Comparison of ENCODE assay signal across 26 mouse cellular contexts in genomic region chr11:119250998-119251397, GRCm38 (mm10). TPM values are rescaled to one million over a fixed set of nuclear protein-coding genes. Genes with fewer than 3 reads are reported as not detected.
A peak's percentile ranks its signal among the peaks of the same experiment; 100 is the strongest.
DNase-seq lines count a peak whose midpoint lies in the region; ATAC-seq and TF ChIP-seq lines count a peak whose summit lies in the region.
"Had no signal": no experiment of that assay in that cellular context is flagged by ENCODE, and none has a peak within 500 bp of the region (broad histone marks: within the 10 kb centered on the region; RNA-seq: fewer than 3 reads in every experiment).

No protein-coding gene starts in this region.

- H3K4me1 ChIP-seq in lung, postnatal 0 days (ENCODE audit: insufficient read depth, low read depth, low read length), result 0 out of 2 replicates have a peak, but pooled peaks cover 2% of the 10 kb centered on the region
- peaks cover 25% of the 10 kb centered on the region for H3K4me1 ChIP-seq in thymus, adult 2 months (replicated peaks; ENCODE audit: control insufficient read depth, insufficient read depth, low read length)

- no peak for TF ChIP-seq CTCF in lung, postnatal 0 days (IDR thresholded peaks at IDR 0.05)
- no peak for TF ChIP-seq CTCF in thymus, adult 2 months (IDR thresholded peaks at IDR 0.05; ENCODE audit: borderline replicate concordance, control insufficient read depth, extremely low read depth, insufficient read depth, low read length, poor library complexity)

- DNase-seq in embryo, embryonic 10 days (ENCODE audit: low spot score), result peak; percentile 31
- DNase-seq in embryo, embryonic 9.5 days (ENCODE audit: extremely low spot score), result no peak
- peak; percentile 51 for DNase-seq in lung, postnatal 10 days
- no peak for DNase-seq in lung, postnatal 0 days (ENCODE audit: low spot score)
- peak; percentile 61 for DNase-seq in thymus, postnatal 14 days
- no peak for DNase-seq in thymus, adult 2 months
- peak; percentile 40 for DNase-seq in neural tube, embryonic 10.5 days (ENCODE audit: extremely low spot score, low spot score)
- DNase-seq in right cerebral cortex, postnatal 14 days, result no peak
- DNase-seq: adrenal gland, postnatal 10 days; cerebellum, adult 8-10 months; forebrain, postnatal 0 days; heart, adult 2 months; kidney, adult 8-10 months; kidney, postnatal 14 days; midbrain, embryonic 14.5 days had no signal

- no peak overlapping the region for H3K27ac ChIP-seq in lung, postnatal 0 days (ENCODE audit: low read length)
- H3K27ac ChIP-seq in thymus, adult 2 months (ENCODE audit: control insufficient read depth, insufficient read depth, low read length), result no peak overlapping the region
- H3K27ac ChIP-seq: heart, adult 2 months; layer of hippocampus, adult 2 months; limb, embryonic 13.5 days; macrophage; neural tube, embryonic 13.5 days had no signal

- no peak overlapping the region for H3K4me2 ChIP-seq in lung, postnatal 0 days (replicated peaks; ENCODE audit: low read depth, low read length)
- H3K4me2 ChIP-seq: heart, embryonic 12.5 days; limb, embryonic 13.5 days; liver, embryonic 11.5 days had no signal

- 45% methylated on average over 17 of the region's 17 CpGs for WGBS in lung, postnatal 0 days
- WGBS in thymus, adult 2 months, result 86% methylated on average over 17 of the region's 17 CpGs

- H3K9ac ChIP-seq in lung, postnatal 0 days (replicated peaks; ENCODE audit: low read depth), result no peak overlapping the region
- H3K9ac ChIP-seq: forebrain, postnatal 0 days; heart, embryonic 12.5 days; limb, embryonic 13.5 days had no signal

- TF ChIP-seq EP300 in lung, postnatal 0 days (IDR thresholded peaks at IDR 0.05), result no peak

- no peak for ATAC-seq in lung, postnatal 0 days
- ATAC-seq: forebrain, postnatal 0 days; intestine, embryonic 16.5 days had no signal

- H3K9me3 ChIP-seq in lung, postnatal 0 days (ENCODE audit: low read length), result no peaks in the 10 kb centered on the region
- H3K9me3 ChIP-seq: G1E; heart, embryonic 12.5 days; limb, embryonic 13.5 days; neural tube, embryonic 13.5 days had no signal

- no peak overlapping the region for H3K4me3 ChIP-seq in lung, postnatal 0 days (ENCODE audit: low read depth, low read length)
- no peak overlapping the region for H3K4me3 ChIP-seq in thymus, adult 2 months (ENCODE audit: control insufficient read depth, insufficient read depth, low read length)
- H3K4me3 ChIP-seq: erythroblast, embryonic 14.5 days; heart, adult 2 months; heart, embryonic 12.5 days; layer of hippocampus, adult 2 months; limb, embryonic 13.5 days; myocyte; neural tube, embryonic 13.5 days had no signal

- H3K36me3 ChIP-seq in lung, postnatal 0 days (ENCODE audit: insufficient read depth, low read length), result no peaks in the 10 kb centered on the region
- no peaks in the 10 kb centered on the region for H3K36me3 ChIP-seq in thymus, adult 2 months (ENCODE audit: control insufficient read depth, insufficient read depth, low read length)
- H3K36me3 ChIP-seq: G1E; heart, embryonic 12.5 days; limb, embryonic 13.5 days had no signal

- no peaks in the 10 kb centered on the region for H3K27me3 ChIP-seq in lung, postnatal 0 days (replicated peaks; ENCODE audit: insufficient read depth, low read length)
- H3K27me3 ChIP-seq in thymus, adult 2 months (ENCODE audit: control insufficient read depth, insufficient read depth, low read length), result no peaks in the 10 kb centered on the region
- H3K27me3 ChIP-seq: neural tube, embryonic 13.5 days had no signal

- TF ChIP-seq POLR2A in thymus, adult 2 months (IDR thresholded peaks at IDR 0.05; ENCODE audit: control insufficient read depth, extremely low read depth, insufficient read depth, low read length, poor library complexity), result no peak

RNA-seq across cellular contexts. Expression of gene Gaa, which starts 16.7 kb away (rescaled TPM):
- 39.1 and 45.1 TPM in 2 replicates for polyA plus RNA-seq in lung, postnatal 0 days (2015; fragmentation: Nextera tagmentation; extraction: Ambion mirVana)
- 80.0 and 94.8 TPM in 2 replicates for polyA plus RNA-seq in thymus, adult 2 months (2012; rRNA removed)

RNA-seq across cellular contexts. Expression of gene Ccdc40, which starts 22.6 kb away (rescaled TPM):
- polyA plus RNA-seq in lung, postnatal 0 days (2015; fragmentation: Nextera tagmentation; extraction: Ambion mirVana), result 6.1 and 6.3 TPM in 2 replicates
- polyA plus RNA-seq in thymus, adult 2 months (2012; rRNA removed), result 1.8 and 2.5 TPM in 2 replicates
- polyA plus RNA-seq: G1E had no signal

RNA-seq across cellular contexts. Expression of gene Tbc1d16, which starts 22.7 kb away (rescaled TPM):
- 11.9 and 12.9 TPM in 2 replicates for polyA plus RNA-seq in lung, postnatal 0 days (2015; fragmentation: Nextera tagmentation; extraction: Ambion mirVana)
- polyA plus RNA-seq in thymus, adult 2 months (2012; rRNA removed), result 10.8 and 12.0 TPM in 2 replicates
- polyA plus RNA-seq: G1E had no signal

RNA-seq across cellular contexts. Expression of gene Eif4a3, which starts 48.9 kb away (rescaled TPM):
- 187 and 207 TPM in 2 replicates for polyA plus RNA-seq in lung, postnatal 0 days (2015; fragmentation: Nextera tagmentation; extraction: Ambion mirVana)
- 178 and 196 TPM in 2 replicates for polyA plus RNA-seq in thymus, adult 2 months (2012; rRNA removed)

RNA-seq across cellular contexts. Expression of gene Card14, which starts 56.6 kb away (rescaled TPM):
- polyA plus RNA-seq in lung, postnatal 0 days (2015; fragmentation: Nextera tagmentation; extraction: Ambion mirVana), result 0.06 TPM in 1 of 2 replicates, not detected in the other
- 0.90 and 0.94 TPM in 2 replicates for polyA plus RNA-seq in thymus, adult 2 months (2012; rRNA removed)
- polyA plus RNA-seq: forebrain, embryonic 11.5 days; G1E had no signal

Comparison
In these comparisons a context has a peak if more than half of its experiments do, and no peak if none do; other contexts are left out.
1. DNase-seq: peak in embryo, embryonic 10 days (single experiment), lung, postnatal 10 days (single experiment), thymus, postnatal 14 days (single experiment) and neural tube, embryonic 10.5 days (single experiment); none in embryo, embryonic 9.5 days (single experiment), lung, postnatal 0 days (single experiment), thymus, adult 2 months (single experiment) and right cerebral cortex, postnatal 14 days (single experiment).